Mouse (Mus musculus) erythroblast, embryonic 14.5 days (primary cell): ENCODE results near the gene Atp1a4. TPM values are rescaled to one million over a fixed set of nuclear protein-coding genes. Genes with fewer than 3 reads are reported as not detected.

Source experiments
- H3K27me3 ChIP-seq: 2 replicates; pipeline ENCODE4 v1.6.1; 2012; ENCODE audit warnings: inconsistent platforms; ENCODE audit not compliant: control insufficient read depth
- H3K36me3 ChIP-seq: 2 replicates; pipeline ENCODE4 v1.6.1; 2012; ENCODE audit warnings: mild to moderate bottlenecking, inconsistent platforms; ENCODE audit not compliant: control insufficient read depth
- H3K4me1 ChIP-seq: 2 replicates; pipeline ENCODE4 v1.6.1; 2012; ENCODE audit warnings: inconsistent platforms; ENCODE audit not compliant: control insufficient read depth
- H3K4me3 ChIP-seq: replicated peaks from 2 replicates; pipeline ENCODE3; 2012; ENCODE audit warnings: moderate library complexity, mild to moderate bottlenecking, inconsistent platforms
- H3K9me3 ChIP-seq: 2 replicates; pipeline ENCODE4 v1.6.1; 2012; ENCODE audit warnings: low read length, inconsistent platforms, mixed read lengths; ENCODE audit not compliant: control insufficient read depth
- GATA1 ChIP-seq: IDR thresholded peaks from 2 replicates; pipeline ENCODE4 v1.6.1; 2012; ENCODE audit warnings: low read length, inconsistent platforms, mixed read lengths
- TAL1 ChIP-seq: IDR thresholded peaks from 3 replicates; pipeline ENCODE4 v1.6.1; 2012; ENCODE audit warnings: low read length, inconsistent platforms, mixed read lengths
- polyA plus RNA-seq: library from polyadenylated mRNA; stranded (reverse); fragments of >175 nt; gene quantifications from 2 replicates; pipeline ENCODE4 v1.2.3, GENCODE M21; 2012

Gene Atp1a4
- not detected in 2 replicates for polyA plus RNA-seq

GRCm38 (mm10) chr1:172258314-172258713 lies at the start of gene Atp1a4:
Gene Atp1a4, minus strand, starts transcription at chr1:172258414.
- Histone ChIP-seq H3K9me3 (no peaks in the 10 kb centered on the region), H3K36me3 (no peaks in the 10 kb centered on the region), H3K4me1 (no peaks in the 10 kb centered on the region), H3K4me3 (no peak within 1 kb of the TSS), H3K27me3 (no peaks in the 10 kb centered on the region)
- no peak for TF ChIP-seq GATA1
- TF ChIP-seq TAL1: no peak

- H3K9me3 ChIP-seq: no peaks in the 10 kb centered on the region
- H3K27me3 ChIP-seq: peaks cover 13% of the 10 kb centered on the region
- H3K4me3 ChIP-seq: no peak overlapping the region
- H3K36me3 ChIP-seq: no peaks in the 10 kb centered on the region
- TF ChIP-seq TAL1 (no peak), GATA1 (no peak)
- H3K4me1 ChIP-seq: peaks cover 54% of the 10 kb centered on the region
These were observed 49.7 kb upstream of the Atp1a4 start for GRCm38 (mm10) chr1:172307936-172308335.

GRCm38 (mm10) chr1:172306885-172307284 lies 48.7 kb upstream of the Atp1a4 start:
- Histone ChIP-seq H3K4me1 (peaks cover 44% of the 10 kb centered on the region), H3K27me3 (peaks cover 14% of the 10 kb centered on the region), H3K9me3 (no peaks in the 10 kb centered on the region), H3K4me3 (no peak overlapping the region), H3K36me3 (no peaks in the 10 kb centered on the region)
- no peak for TF ChIP-seq GATA1
- TF ChIP-seq TAL1: no peak

- Histone ChIP-seq H3K4me1 (peaks cover 38% of the 10 kb centered on the region), H3K27me3 (peaks cover 14% of the 10 kb centered on the region), H3K9me3 (no peaks in the 10 kb centered on the region), H3K4me3 (no peak overlapping the region), H3K36me3 (no peaks in the 10 kb centered on the region)
- TF ChIP-seq GATA1: no peak
These were observed 48.0 kb upstream of the Atp1a4 start for GRCm38 (mm10) chr1:172306196-172306595.

DNA sequence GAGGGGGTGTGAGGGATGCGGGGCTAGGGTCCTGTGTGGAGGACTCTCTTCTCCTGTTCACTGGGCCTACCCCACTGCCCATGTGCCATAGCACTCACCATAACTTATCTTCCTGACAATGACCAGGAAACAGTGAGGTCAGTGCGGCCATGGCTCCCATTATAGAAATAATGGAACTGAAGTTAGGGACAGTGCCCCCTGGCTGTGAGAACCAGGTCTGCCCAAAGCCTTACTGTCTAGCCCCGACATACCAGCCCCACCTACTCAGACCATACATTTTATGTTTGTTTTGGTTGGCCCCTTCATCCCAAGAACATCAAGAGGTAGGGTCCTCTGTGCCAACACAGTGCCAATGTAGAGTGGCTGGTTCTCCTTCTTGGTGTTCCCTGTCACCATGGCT lies 47.4 kb upstream of the Atp1a4 start:
- Histone ChIP-seq H3K36me3 (no peaks in the 10 kb centered on the region), H3K4me1 (peaks cover 32% of the 10 kb centered on the region), H3K9me3 (no peaks in the 10 kb centered on the region), H3K4me3 (no peak overlapping the region), H3K27me3 (peaks cover 14% of the 10 kb centered on the region)
- no peak for TF ChIP-seq GATA1
- no peak for TF ChIP-seq TAL1

DNA sequence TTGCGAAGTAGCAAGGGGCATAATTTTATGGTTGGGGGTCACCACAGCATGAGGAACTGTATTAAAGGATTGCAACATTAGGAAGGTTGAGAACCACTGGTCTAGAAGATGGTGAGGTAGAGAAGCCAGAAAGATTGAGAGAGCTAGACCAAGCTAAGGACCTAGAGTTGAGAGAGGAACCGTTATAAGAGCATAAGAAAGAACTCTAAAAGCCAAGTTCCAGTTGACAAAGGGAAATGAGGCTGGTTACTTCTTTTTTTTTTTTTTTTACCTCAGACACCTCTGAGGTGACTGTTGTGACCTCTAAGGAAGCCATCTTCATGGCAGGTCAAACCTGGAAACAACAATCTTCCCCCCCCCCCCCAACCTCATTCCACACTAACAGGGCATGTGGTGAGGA lies 46.9 kb upstream of the Atp1a4 start:
- Histone ChIP-seq H3K4me3 (no peak overlapping the region), H3K4me1 (peaks cover 27% of the 10 kb centered on the region), H3K36me3 (no peaks in the 10 kb centered on the region), H3K27me3 (peaks cover 14% of the 10 kb centered on the region), H3K9me3 (no peaks in the 10 kb centered on the region)
- TF ChIP-seq GATA1 (no peak), TAL1 (no peak; the same call in 2 of the 3 replicates)

DNA sequence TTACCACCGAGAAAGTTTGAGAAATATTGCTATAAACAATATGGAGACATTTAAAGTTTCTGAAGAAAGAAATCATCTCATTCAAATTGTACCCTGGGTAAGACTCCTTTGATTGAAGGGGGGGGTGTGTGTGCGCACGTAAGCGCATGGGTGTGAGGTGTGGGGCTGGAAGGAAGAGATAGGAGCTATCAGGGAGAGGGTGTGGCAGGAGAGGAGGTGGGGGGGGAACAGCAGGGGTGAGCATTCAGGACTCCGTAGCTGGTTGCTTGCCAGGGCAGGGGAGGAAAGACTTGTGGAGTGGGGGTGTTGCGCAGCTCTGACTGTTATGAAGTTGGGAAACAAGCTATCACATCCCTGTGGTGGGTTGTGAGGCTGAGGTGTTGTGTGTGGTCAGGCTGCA lies 46.2 kb upstream of the Atp1a4 start:
- Histone ChIP-seq H3K4me1 (peaks cover 20% of the 10 kb centered on the region), H3K27me3 (peaks cover 14% of the 10 kb centered on the region), H3K4me3 (no peak overlapping the region), H3K36me3 (no peaks in the 10 kb centered on the region), H3K9me3 (no peaks in the 10 kb centered on the region)
- TF ChIP-seq TAL1 (no peak), GATA1 (no peak)

GRCm38 (mm10) chr1:172302851-172303250 lies 44.6 kb upstream of the Atp1a4 start:
- Histone ChIP-seq H3K4me3 (no peak overlapping the region), H3K9me3 (no peaks in the 10 kb centered on the region), H3K36me3 (no peaks in the 10 kb centered on the region), H3K27me3 (peaks cover 22% of the 10 kb centered on the region), H3K4me1 (peaks cover 18% of the 10 kb centered on the region)
- TF ChIP-seq GATA1 (no peak), TAL1 (no peak)

DNA sequence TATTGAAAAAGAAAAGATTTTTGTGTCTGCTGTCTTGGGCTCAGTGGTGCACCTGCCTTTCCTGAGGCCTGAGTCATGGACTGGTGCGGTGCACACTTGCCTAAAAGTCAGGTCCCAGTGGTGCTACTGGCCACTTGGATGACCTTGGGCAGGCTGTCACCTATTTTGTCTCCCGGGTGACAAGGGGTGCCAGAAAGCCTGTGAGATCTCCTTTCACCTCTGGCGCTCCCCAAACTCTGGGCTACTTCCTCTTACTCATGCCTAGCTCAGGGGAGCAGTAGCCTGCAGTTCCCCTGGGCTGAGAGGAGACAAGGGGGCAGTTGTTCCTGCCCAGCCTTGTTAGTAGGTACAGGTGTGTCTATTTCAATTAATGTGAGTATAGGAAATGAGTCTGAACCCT lies 44.1 kb upstream of the Atp1a4 start:
- Histone ChIP-seq H3K36me3 (no peaks in the 10 kb centered on the region), H3K27me3 (peaks cover 27% of the 10 kb centered on the region), H3K4me3 (no peak overlapping the region), H3K4me1 (peaks cover 18% of the 10 kb centered on the region), H3K9me3 (no peaks in the 10 kb centered on the region)
- TF ChIP-seq TAL1: no peak
- no peak for TF ChIP-seq GATA1

GRCm38 (mm10) chr1:172301180-172301579 lies 43.0 kb upstream of the Atp1a4 start:
- Histone ChIP-seq H3K36me3 (no peaks in the 10 kb centered on the region), H3K4me3 (no peak overlapping the region), H3K4me1 (peaks cover 18% of the 10 kb centered on the region), H3K27me3 (peaks cover 34% of the 10 kb centered on the region), H3K9me3 (no peaks in the 10 kb centered on the region)
- no peak for TF ChIP-seq GATA1
- TF ChIP-seq TAL1: no peak
